9 mouse cellular contexts compared by ENCODE assay signal in the genomic region with DNA sequence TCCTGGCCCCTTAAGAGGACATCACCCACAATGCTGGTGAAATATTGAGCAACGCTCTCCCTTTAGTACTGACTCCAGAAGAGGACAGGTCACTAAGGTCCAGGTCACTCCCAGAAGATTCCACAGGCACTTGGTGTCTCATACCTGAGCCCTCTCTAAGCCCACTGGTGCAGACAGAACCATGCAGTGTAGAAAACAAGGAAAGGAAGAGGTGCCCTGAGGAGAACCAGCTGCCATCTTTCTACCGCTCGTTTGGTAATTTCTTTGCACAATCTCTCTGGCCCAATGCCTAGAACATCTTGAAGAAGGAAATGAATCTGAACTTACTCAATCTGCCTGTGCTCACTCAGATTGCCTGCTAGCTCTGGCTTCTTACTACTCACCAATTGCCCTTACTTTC. TPM values are rescaled to one million over a fixed set of nuclear protein-coding genes. Genes with fewer than 3 reads are reported as not detected.
A peak's percentile ranks its signal among the peaks of the same experiment; 100 is the strongest.
DNase-seq lines count a peak whose midpoint lies in the region; ATAC-seq lines count a peak whose summit lies in the region.
"Had no signal": no experiment of that assay in that cellular context is flagged by ENCODE, and none has a peak within 500 bp of the region (broad histone marks: within the 10 kb centered on the region; RNA-seq: fewer than 3 reads in every experiment).

No protein-coding gene starts in this region.

- WGBS in heart, embryonic 10.5 days: 83% methylated on average over 3 of the region's 3 CpGs
- 85% methylated on average over 3 of the region's 3 CpGs for WGBS in hindbrain, embryonic 14.5 days
- WGBS in neural tube, embryonic 15.5 days: 92% methylated on average over 3 of the region's 3 CpGs

- no peak overlapping the region for H3K27ac ChIP-seq in heart, embryonic 10.5 days
- no peak overlapping the region for H3K27ac ChIP-seq in hindbrain, embryonic 14.5 days
- H3K27ac ChIP-seq in neural tube, embryonic 15.5 days (replicated peaks): no peak overlapping the region

- no peak for ATAC-seq in hindbrain, embryonic 14.5 days (ENCODE audit: low FRiP score)
- no peak for ATAC-seq in neural tube, embryonic 15.5 days (ENCODE audit: low FRiP score)

- no peaks in the 10 kb centered on the region for H3K36me3 ChIP-seq in heart, embryonic 10.5 days
- H3K36me3 ChIP-seq in hindbrain, embryonic 14.5 days (replicated peaks; ENCODE audit: control insufficient read depth, insufficient read depth): no peaks in the 10 kb centered on the region
- no peaks in the 10 kb centered on the region for H3K36me3 ChIP-seq in neural tube, embryonic 15.5 days
- H3K36me3 ChIP-seq: G1E had no signal

- peak; percentile 84 for DNase-seq in heart, adult 8-10 months (ENCODE audit: low spot score)
- DNase-seq in heart, embryonic 10.5 days (ENCODE audit: low spot score): no peak
- peak; percentile 57 for DNase-seq in urinary bladder, postnatal 14 days (ENCODE audit: low spot score)
- no peak for DNase-seq in urinary bladder, postnatal 4 days (ENCODE audit: low spot score in 2 of 2)
- DNase-seq in kidney, postnatal 36 days: peak; percentile 39 to 65
- DNase-seq in telencephalon, adult 2 months (ENCODE audit: low read depth, low spot score): peak; percentile 53
- no peak for DNase-seq in hindbrain, embryonic 14.5 days (ENCODE audit: low spot score)

- no peaks in the 10 kb centered on the region for H3K9me3 ChIP-seq in heart, embryonic 10.5 days
- no peaks in the 10 kb centered on the region for H3K9me3 ChIP-seq in hindbrain, embryonic 14.5 days (ENCODE audit: control insufficient read depth, low read length)
- H3K9me3 ChIP-seq in neural tube, embryonic 15.5 days (replicated peaks): no peaks in the 10 kb centered on the region

- no peaks in the 10 kb centered on the region for H3K27me3 ChIP-seq in heart, embryonic 10.5 days (ENCODE audit: insufficient read depth, poor library complexity, severe bottlenecking)
- H3K27me3 ChIP-seq in hindbrain, embryonic 14.5 days (ENCODE audit: control insufficient read depth, insufficient read depth, low read length): no peaks in the 10 kb centered on the region
- no peaks in the 10 kb centered on the region for H3K27me3 ChIP-seq in neural tube, embryonic 15.5 days (replicated peaks)

- H3K4me1 ChIP-seq in heart, embryonic 10.5 days: peaks cover 5% of the 10 kb centered on the region; the same call in 1 of the 2 replicates
- H3K4me1 ChIP-seq in hindbrain, embryonic 14.5 days (replicated peaks; ENCODE audit: control insufficient read depth, insufficient read depth, low read length): no peaks in the 10 kb centered on the region
- H3K4me1 ChIP-seq in neural tube, embryonic 15.5 days: no peaks in the 10 kb centered on the region

- no peak overlapping the region for H3K4me2 ChIP-seq in hindbrain, embryonic 14.5 days (replicated peaks)
- H3K4me2 ChIP-seq in neural tube, embryonic 15.5 days: no peak overlapping the region

- no peak overlapping the region for H3K9ac ChIP-seq in hindbrain, embryonic 14.5 days
- no peak overlapping the region for H3K9ac ChIP-seq in neural tube, embryonic 15.5 days (replicated peaks)

- no peak overlapping the region for H3K4me3 ChIP-seq in heart, embryonic 10.5 days
- H3K4me3 ChIP-seq in hindbrain, embryonic 14.5 days (replicated peaks; ENCODE audit: low read length): no peak overlapping the region
- no peak overlapping the region for H3K4me3 ChIP-seq in neural tube, embryonic 15.5 days (replicated peaks)

RNA-seq across cellular contexts. Expression of a gene that starts 2.0 kb away (rescaled TPM):
- total RNA-seq in heart, adult 8-10 months (2022): 100 to 1,000 TPM; 121 to 178 (median 130) TPM
- polyA plus RNA-seq in heart, embryonic 10.5 days (2016; fragmentation: Nextera tagmentation; extraction: Ambion mirVana): 0.05 and 0.16 TPM in 2 replicates
- polyA plus RNA-seq in hindbrain, embryonic 14.5 days (2014; fragmentation: Nextera tagmentation; extraction: Ambion mirVana): 0.16 and 0.24 TPM in 2 replicates
- polyA plus RNA-seq in neural tube, embryonic 15.5 days (2015; fragmentation: Nextera tagmentation; extraction: Ambion mirVana): 0.47 and 1.5 TPM in 2 replicates
- polyA plus RNA-seq: G1E had no signal

Comparison
In these comparisons a context has a peak if more than half of its experiments do, and no peak if none do; other contexts are left out.
1. DNase-seq: peak in heart, adult 8-10 months (single experiment), urinary bladder, postnatal 14 days (single experiment), kidney, postnatal 36 days (2 of 2) and telencephalon, adult 2 months (single experiment); none in heart, embryonic 10.5 days (single experiment), urinary bladder, postnatal 4 days (0 of 2) and hindbrain, embryonic 14.5 days (single experiment).